Mouse (Mus musculus): ENCODE results near the gene Kit.

- TF ChIP-seq CTCF (IDR thresholded peaks at IDR 0.05; ENCODE audit: low read depth) (no peak), EP300 (IDR thresholded peaks at IDR 0.05; ENCODE audit: low read depth) (no peak)
Measured at GRCm38 (mm10) chr5:75544472-75545264, 30.0 kb upstream of the Kit start.

All from liver, embryonic 14.5 days (tissue).